Mouse (Mus musculus): ENCODE data around the gene Gm20696.

Gene Gm20696

DNA sequence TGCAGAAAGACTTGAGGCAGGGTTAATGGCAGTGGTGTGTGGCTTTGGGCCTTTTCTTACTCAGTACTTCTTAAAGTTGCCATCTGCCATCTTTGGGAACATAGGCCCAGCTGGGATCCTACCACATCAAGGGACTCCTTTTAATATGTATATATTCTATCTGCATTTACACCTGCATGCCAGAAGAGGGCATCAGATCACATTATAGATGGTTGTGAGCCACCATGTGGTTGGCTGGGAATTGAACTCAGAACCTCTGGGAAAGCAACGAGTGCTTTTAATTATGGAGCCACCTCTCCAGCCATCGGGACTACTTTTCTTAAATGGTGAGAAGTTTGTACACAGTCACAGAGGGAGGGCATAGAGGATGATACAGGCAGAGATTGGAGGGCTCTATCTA is 93.3 kb downstream of the Gm20696 start:
- DNase-seq (ENCODE audit: low spot score in 2 of 2): no peak

DNA sequence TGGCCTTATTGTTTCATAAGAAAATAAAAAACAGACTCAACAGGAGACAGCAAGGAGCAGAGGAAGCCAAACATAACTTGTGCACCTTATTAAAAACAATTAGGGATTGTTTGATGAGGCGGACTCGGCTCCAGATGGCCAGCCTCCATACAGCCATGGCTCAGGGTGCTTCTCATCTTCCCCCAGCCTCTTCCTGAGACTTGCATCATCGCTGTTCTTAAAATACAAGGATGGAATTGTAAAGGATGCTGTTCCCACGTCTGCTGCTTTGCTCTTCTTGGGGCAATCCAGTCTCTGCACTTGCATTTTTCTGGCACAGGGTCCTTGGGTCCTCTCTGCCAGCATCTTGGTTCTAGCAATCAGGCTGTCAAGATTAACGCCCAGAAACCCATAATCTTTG is 94.5 kb downstream of the Gm20696 start:
- no peak for DNase-seq (ENCODE audit: low spot score in 2 of 2)

DNA sequence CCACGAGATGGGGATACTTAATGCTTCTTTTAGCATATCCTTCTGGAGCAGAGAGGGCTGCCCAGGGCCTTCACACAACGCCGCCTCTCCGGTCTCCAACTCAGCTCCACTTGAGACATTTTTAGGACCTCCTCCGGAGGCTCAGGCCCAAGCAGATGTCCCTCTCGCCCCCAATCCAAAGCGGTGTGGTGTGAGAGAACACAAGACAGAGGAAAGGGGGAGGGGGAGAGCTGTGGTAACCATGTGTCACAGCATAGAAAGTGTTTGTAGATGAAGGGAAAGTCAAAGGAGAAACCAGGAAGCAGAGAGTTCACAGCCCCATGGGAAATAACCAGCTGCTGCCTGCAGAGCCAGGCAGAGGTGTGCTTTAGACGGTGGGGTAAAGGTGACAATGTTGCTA is 99.7 kb downstream of the Gm20696 start:
- DNase-seq (ENCODE audit: low spot score in 2 of 2): peak; percentile 41 to 73

DNA sequence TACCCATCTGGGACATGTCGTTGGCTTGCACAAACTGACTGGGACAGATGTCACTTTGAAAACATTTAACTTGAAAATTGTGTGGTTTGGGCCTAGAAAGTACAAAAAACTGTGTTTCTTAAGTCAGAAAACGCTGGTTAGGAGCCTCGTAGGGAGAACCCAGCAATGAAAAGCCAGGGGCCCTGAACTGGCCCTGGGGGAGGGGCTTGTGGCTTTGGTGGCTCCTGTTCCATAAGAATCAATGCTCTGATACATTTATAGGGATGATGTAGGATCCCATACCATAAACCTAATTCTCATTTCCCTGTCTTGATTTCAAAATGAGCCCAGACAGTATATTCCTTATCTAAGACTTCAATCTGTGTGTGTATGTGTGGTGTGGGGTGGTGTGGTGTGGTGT is 101.8 kb downstream of the Gm20696 start:
- no peak for DNase-seq (ENCODE audit: low spot score in 2 of 2)

DNA sequence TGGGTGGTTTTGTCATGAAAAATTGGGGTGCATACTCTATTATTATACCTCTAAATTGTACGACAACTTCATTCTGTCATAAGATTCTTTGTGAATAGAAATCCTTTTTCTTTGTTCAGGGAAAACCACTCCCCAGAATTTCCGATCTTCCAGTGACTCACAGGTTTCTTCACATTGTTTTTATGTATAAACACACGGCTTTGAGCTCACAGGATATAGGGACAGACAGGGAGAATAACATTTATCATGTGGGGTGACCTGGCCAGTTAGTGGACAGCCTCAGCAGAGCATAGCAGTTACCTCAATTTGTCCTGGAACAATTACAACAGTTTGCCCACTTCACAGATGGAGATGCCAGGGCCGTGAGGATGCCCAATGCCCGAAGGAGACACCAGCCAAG is 109.6 kb downstream of the Gm20696 start:
- no peak for DNase-seq (ENCODE audit: low spot score in 2 of 2)

DNA sequence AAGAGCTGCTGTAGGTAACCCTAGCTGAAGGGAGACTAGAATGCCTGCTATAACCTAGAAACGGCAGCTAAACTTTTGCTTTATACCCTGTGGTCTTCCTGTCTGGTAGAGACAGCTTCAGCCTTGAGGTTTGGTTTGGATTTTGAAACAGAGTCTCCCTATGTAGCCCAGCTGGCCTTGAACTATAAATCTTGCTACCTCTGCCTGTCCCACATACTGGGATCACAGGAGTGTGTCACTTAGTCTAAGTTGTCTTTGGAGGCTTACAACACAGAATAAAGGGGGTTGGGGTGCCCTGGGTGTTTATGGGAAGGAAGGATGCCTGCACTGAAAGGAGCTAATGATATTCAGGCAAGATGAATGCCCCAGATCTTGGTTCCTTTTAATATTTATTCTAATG is 113.8 kb downstream of the Gm20696 start:
- DNase-seq (ENCODE audit: low spot score in 2 of 2): no peak

DNA sequence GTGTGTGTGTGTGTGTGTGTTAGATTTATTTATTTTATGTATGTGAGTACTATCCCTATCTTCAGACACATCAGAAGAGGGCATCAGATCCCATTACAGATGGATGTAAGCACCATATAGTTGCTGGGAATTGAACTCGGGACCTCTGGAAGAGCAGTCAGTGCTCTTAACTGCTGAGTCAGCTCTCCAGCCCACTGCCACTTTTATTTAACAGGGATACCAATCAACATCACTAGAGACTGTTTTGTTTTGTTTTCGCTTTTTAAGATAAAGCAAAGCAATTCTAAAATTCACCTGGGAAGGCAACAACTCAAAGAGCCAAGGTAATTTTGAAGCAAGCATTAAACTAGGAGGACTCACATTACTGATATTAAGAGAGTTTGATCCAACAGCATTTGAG is 120.2 kb downstream of the Gm20696 start:
- DNase-seq (ENCODE audit: low spot score in 2 of 2): no peak

DNA sequence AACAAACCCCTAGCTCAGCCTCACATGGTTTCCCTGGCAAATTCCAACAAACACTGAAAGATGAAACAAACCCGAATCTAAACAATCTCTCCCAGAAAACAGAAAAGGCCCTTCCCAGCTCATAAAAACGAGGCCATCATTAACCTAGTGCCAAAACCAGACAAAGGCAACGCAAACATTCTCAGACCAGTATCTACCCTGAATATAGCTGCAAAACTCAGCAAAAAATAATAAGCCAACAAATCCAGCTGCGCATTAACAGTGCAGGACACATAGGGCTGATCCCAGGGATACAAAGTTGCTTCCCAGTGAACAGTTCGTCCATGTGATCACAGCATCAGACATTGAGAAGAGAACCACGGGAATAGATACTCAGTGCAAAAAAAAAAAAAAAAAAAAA is 121.2 kb downstream of the Gm20696 start:
- DNase-seq (ENCODE audit: low spot score in 2 of 2): no peak

DNA sequence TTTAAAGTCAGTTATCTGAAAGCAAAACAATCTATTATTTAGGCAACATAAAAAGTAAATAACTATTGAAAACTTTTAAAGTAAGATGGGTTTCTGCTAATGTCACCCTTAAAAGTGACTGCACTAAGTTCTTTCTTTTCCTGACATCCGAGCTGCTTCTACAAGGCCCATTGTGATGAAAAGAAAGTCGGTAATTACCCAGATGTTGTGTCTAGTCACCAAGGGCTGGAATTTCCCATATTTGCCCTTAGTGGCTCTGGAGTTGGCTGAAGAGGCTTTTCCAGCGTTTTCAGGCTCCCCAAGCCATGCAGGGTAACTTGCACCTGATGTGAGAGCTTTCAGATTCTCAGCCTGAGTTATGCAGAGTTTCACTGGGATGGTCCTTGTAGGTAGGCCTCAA is 125.5 kb downstream of the Gm20696 start:
- DNase-seq (ENCODE audit: low spot score in 2 of 2): no peak

DNA sequence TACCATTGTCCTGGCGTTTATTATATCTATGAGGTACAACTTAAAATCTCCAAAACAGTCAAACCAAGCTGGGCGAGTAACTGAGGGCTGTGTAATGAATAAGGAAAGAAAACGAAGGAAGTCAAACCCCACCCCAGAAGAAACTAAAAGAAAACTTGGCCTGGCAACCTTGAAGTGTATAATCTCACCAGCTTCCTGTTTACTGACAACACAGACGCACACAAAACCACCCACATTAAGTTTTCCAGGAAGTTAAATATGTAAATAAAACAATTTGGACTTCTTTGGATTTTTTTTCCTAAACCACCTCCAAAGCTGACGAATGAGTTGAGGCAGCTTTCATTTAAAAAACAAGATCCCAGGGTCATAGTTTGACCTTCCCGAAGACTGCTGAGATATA is 125.9 kb downstream of the Gm20696 start:
- DNase-seq (ENCODE audit: low spot score in 2 of 2): no peak

DNA sequence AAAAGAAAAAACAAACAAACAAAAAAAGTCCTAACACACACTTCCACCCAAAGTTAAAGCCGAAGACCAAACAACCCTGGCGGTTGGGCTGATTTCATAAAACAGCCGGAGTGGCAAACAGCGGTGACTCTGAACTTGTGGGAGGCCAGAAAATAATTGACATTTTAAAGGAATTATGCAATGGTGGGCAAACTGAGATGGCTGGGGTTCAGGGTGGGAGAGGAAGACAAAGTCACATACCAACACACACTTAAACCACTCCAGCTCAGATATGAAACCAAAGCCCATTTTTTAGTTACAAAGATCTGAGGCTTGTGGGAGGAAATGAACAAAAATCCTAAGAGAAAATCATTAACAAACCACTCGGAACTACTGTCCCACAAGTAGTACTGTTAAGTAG is 126.5 kb downstream of the Gm20696 start:
- no peak for DNase-seq (ENCODE audit: low spot score in 2 of 2)

DNA sequence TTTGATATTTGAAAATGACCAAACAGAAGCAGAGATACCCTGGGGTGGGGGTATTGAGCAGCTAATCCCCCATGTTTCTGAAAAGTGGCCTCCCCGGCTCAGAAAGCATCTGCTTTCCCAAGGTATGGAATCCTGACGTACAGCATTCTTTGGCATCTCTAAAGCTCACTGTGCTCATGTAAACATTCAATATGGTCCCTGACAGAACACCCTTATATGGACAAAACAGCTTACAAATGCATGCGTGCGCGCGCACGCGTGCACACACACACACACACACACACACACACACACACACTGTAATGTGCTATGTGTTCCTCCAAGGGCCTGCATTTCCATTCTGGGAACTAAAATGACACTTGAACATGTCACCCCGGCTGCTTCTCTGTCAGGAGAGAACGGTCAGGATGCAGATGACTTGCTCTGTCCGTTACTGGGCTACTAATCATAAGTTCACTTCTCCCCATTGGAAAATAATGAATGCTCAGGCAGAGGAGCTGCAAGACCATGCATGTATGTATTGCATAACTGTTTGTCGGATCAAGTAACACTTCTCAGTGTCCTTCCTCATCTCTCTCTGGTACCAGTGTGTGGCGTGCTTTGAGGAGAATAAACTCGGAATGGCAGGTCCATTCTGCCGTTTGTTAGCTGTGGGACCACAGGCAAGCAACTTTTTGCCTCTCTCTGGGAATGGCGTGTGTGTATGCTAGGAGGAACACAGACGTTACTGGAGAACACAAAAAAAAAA is 128.2 kb downstream of the Gm20696 start:
- no peak for DNase-seq (ENCODE audit: low spot score in 2 of 2)

DNA sequence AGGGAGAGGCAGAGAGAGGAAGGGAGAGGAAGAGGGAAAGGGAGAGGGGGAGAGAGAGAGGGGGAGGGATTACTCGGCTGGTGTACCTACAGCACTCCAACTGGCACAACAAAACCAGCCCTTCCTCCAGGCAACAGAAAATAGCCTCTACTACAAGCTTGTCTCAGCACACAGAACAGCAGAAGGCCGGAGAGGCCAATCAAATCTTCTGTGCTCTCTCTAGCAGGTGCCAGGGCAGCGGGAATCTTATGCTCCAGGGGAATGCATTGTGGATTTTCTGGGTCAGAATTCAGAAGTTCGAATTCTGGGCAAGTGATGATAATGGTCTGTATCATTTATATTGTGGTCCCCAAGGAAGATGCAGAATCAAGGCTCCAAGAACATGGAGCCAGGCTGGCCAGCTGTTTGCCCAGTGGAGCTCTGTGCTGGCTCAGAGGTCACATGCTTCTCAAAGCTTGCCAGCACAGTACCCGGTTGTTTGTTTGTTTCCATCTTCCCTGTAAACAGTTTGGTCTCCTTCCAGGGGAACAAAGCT is 132.3 kb downstream of the Gm20696 start:
- DNase-seq (ENCODE audit: low spot score in 2 of 2): no peak

DNA sequence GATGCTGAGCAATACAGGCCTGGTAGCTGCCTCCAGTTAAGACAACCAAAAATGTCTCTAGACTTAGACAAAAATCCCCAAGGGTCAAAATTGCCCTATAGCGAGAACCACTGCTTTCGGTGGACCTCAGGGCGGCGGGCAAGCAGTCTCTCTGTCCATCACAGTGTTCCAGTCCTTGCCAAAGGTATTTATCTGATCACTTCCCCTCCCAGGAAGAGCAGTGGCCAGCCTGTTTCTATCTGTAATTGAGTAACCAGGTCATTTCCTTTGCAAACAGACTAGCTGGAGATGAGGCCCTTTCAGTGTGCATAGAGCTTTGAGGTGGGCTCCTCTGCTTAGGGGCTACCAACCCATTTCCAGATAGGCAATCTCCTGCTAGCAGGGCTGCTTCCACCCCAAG is 134.1 kb downstream of the Gm20696 start:
- no peak for DNase-seq (ENCODE audit: low spot score in 2 of 2)

DNA sequence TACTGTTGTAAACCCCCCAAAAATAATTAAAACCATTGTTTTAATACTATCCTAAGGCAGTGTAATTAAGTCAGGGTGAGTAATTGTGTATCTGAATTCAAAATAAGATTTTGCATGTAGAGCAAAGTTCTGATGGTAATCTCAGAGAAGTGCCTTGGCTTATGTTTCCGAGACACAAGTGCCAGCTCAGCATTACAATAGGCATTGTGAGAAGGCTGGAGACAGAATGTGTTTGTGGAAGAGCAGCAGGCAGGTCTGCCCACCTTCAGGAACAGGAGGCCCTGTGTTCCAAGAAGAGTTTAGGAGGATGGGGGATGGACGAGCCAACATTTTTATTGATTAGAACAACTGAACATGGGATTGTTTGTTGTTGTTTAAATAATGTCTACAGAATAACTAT is 137.6 kb downstream of the Gm20696 start:
- DNase-seq (ENCODE audit: low spot score in 2 of 2): no peak

DNA sequence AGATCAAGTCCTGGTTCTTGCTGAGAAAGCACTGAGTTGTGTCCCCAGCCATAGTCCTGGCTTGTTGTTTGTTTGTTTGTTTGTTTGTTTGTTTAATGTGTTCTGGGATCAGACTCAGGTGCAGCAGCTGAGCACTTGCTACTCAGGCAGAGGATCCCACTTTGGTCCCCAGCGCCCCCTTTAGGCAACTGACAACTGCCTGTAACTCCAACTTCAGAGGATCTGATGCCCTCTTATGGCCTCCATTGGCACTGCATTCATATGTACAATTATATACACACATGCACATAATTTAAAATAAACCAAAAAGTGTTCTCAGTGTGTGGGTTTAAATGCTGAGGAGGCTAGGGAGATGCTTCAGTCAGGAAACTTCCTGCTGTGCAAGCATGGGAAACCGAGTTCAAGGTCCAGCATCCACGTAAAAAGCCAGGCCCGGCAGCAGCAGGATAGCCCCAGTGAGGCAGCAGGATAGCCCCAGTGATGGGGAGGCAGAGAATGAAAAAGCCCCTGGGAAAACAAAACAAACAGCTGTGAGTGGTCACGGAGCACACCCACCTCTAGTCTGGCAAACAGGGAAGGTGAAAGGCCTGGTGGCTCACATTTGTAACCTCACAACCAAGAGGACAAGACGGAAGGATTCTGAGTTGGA is 139.0 kb downstream of the Gm20696 start:
- DNase-seq (ENCODE audit: low spot score in 2 of 2): no peak

DNA sequence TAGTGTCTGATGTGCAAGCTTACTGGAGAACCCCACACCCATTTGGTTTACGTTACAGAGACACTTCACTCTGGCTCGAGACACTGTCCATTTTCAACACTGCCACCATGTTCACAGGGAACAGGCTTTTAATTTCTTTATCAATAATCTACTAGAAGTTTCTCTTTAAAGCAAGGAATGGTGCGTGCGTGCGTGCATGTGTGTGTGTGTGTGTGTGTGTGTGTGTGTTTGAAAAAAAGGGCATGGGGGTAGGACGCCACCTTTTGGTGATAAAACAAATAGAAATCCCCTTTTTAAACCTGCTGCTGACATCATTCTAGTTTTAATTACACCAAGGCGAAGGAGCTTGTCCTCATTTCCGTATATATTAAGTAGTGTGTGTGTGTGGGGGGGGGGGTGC is 141.2 kb downstream of the Gm20696 start:
- peak in 1 of 2 experiments; percentile 22 for DNase-seq (ENCODE audit: low spot score in 2 of 2)

DNA sequence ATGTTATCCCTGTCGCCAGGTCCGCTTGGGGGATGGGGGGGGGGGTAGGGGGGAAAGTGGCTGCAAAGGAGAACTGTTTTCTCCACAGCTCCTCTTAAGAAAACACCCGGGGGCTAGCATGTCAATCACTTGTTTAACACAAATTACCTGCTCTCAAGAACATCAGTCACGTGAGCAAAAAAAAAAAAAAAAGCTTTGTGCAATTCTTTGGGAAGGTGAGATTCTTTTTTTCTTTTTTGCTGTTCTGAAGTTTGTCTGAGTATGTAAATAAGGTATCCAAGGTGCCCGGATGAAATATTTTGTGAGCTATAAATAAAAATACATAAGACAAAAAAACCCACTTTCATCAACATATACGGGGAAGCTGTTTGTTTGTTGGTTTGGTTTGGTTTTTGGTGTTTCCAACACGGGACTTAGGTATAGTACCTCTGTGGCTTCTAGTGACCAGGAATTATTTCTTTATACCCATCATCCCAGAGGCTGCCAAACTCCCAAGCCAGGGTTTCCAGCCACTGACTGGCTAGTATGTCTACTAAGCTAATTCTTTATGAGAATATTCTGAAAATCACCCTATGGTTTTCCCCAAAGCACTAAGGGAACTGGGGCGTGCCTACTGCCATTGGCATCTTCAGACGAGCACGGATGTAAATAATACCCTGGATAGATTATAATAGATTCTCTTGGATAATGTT is 142.8 kb downstream of the Gm20696 start:
- no peak for DNase-seq (ENCODE audit: low spot score in 2 of 2)

DNA sequence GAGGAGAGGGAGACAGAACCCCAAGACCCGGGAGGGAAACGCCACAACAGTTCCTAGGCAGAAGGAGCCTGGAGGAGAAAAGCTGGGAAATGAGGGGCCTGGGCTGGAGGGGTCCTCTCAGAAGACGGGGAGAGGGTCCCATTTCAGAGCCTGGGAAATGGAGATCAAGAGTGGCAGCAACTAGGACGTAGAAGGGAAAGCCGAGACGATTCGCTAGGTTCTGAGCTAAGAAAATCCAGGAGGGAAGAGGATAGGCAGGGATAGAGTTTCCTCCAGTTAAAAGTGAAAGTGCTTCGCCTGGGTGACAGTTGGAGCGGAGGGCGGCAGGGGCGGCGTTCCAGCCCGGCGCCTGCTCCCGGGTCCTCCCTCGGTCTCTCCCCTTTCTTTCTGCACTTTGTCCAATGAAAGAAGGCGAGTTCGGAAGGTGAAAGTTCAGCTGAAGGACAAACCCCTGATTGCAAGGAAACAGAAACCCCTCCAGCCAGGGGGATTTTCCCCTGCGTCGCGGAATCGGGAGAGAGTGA is 143.4 kb downstream of the Gm20696 start:
- DNase-seq (ENCODE audit: low spot score in 2 of 2): peak; percentile 75 to 78

DNA sequence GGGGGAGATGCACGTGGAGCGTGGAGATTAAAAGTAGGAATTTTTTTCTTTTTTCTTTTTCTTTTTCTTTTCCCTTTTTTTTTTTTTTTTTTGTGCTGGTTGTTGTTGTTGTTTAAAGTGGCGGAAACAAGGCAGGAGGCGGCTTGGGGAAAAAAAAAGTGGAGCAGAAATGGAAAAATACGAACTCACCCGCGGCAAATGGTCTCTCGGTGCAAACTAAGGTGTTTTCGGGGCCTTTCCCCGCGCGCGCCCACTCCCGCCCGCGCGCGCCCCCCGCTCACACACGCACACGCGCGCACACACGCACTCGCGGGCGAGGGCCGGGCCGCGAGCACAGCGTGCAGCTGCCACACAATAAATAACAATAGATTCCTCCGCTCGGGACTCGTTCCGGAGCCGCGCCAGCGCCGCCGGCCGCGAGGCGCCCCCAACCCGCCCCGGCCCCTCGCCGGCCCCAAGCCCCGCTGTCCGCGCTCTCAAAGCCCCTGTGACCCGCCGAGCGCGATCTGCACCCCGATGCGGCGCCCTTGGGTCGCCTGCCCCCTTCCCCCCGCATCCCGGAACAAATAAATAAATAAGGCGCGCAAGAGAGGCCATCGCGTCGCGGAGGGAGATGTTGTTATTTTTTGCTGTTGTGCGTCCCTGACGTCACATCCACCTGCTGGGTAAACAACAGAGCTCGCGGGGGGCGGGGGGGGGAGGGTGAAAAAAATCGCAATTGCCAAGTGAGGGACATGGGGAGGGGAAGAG is 144.1 kb downstream of the Gm20696 start, which contains the start of gene Foxp1:
Gene Foxp1, minus strand, starts transcription at position 363 of the 750 bp plus-strand sequence.
- peak; percentile 71 to 72 for DNase-seq (ENCODE audit: low spot score in 2 of 2)

DNA sequence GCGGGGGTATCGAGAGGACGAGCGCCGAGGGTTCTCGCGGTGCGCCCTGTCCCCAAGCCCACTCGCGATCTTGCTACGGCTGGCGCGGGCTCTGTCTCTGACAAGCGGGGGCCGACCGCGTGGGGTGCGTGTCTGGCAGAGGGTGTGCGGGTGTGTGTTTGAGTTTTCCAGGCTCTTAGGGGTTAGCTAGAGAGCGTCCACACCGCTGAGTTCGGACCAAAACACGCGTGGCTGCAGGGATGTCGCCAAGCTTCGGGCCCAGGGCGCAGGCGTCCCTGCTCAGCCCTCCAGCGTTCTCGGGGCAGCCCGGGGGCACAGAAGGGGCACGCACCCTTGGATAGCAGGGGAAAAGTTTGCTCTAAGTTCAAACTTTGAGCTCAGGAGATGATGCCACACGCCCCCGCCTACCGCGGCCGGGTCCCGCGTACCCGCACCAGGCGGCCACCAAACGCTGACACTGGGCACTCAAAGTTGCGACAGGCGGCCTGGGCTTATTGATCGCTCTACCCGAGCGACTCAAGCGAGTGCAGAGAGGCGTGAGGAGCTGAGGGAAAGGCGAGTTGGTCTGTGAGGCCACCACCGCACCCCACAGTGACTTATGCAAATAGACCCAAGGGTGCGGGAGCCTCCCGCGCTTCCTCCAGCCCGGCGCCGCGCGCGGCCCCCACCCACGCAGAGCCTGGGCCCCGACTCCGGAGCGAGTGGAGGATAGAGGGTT is 144.8 kb downstream of the Gm20696 start:
- peak; percentile 53 to 57 for DNase-seq (ENCODE audit: low spot score in 2 of 2)
